Mouse (Mus musculus) midbrain, embryonic 12.5 days (tissue): ENCODE measurements around the gene Zfp600. TPM values are rescaled to one million over a fixed set of nuclear protein-coding genes. Genes with fewer than 3 reads are reported as not detected.
"Not testable (repeated sequence)": the region's sequence is repeated elsewhere in the genome, so short reads cannot be mapped to it uniquely, and the experiment has no call there.

Experiments used
- ATAC-seq: fragments of 200-750 bp; cut with Nextera tagmentation; 2 replicates; pipeline ENCODE4 v1.8.0; 2017; ENCODE audit warnings: low read depth, moderate TSS enrichment, moderate library complexity; ENCODE audit not compliant: low FRiP score
- H3K27ac ChIP-seq: fragments of 300-500 bp; sonication (generic); replicated peaks from 2 replicates; pipeline ENCODE4 v1.5.1; 2016; ENCODE audit warnings: mild to moderate bottlenecking
- H3K27me3 ChIP-seq: fragments of 300-500 bp; sonication (generic); 2 replicates; pipeline ENCODE4 v1.6.1; 2016; ENCODE audit warnings: mild to moderate bottlenecking
- H3K36me3 ChIP-seq: fragments of 300-500 bp; sonication (generic); 2 replicates; pipeline ENCODE4 v1.6.1; 2016
- H3K4me1 ChIP-seq: fragments of 300-500 bp; sonication (generic); 2 replicates; pipeline ENCODE4 v1.6.1; 2016
- H3K4me2 ChIP-seq: fragments of 300-500 bp; sonication (generic); replicated peaks from 2 replicates; pipeline ENCODE4 v1.6.1; 2016; ENCODE audit warnings: mild to moderate bottlenecking, moderate library complexity
- H3K4me3 ChIP-seq: fragments of 300-500 bp; sonication (generic); 2 replicates; pipeline ENCODE4 v1.5.1; 2016; ENCODE audit warnings: mild to moderate bottlenecking
- H3K9ac ChIP-seq: fragments of 300-500 bp; sonication (generic); replicated peaks from 2 replicates; pipeline ENCODE4 v1.6.1; 2016; ENCODE audit warnings: mild to moderate bottlenecking, moderate library complexity
- H3K9me3 ChIP-seq: fragments of 300-500 bp; sonication (generic); 2 replicates; pipeline ENCODE4 v1.6.1; 2016; ENCODE audit warnings: mild to moderate bottlenecking
- WGBS: fragments of 180-500 bp; shearing (Covaris S2); methylation state at CpG from one replicate; pipeline ENCODE4 v1.1.7; 2016; 5-methylcytosine and 5-hydroxymethylcytosine counted together
- polyA plus RNA-seq: library from polyadenylated mRNA; unstranded; fragments of >200 nt; fragmentation: Nextera tagmentation; extraction: Ambion mirVana; gene quantifications from 2 replicates; pipeline ENCODE4 v1.2.1, GENCODE M21; 2016

The Zfp600 gene
- polyA plus RNA-seq, result not detected in 2 replicates

- no CpG with 5 or more reads among the region's 6 CpGs for WGBS
These were observed at the start of gene Zfp600 for GRCm38 (mm10) chr4:146156524-146156923. TSS of gene Zfp600 (plus strand) at chr4:146156824.

GRCm38 (mm10) chr4:146162893-146163292 lies 6.3 kb downstream of the Zfp600 start:
- H3K4me1 ChIP-seq, H3K4me2 ChIP-seq, H3K4me3 ChIP-seq, ATAC-seq, H3K9ac ChIP-seq, H3K36me3 ChIP-seq, H3K27ac ChIP-seq, H3K27me3 ChIP-seq: not testable (repeated sequence)
- H3K9me3 ChIP-seq, result peaks cover 11% of the 10 kb centered on the region
- 75% methylated on average over 3 of the region's 4 CpGs for WGBS

More at GRCm38 (mm10) chr4:146156524-146156923, at the start of gene Zfp600:
- not testable (repeated sequence) for H3K36me3 ChIP-seq, H3K9ac ChIP-seq, H3K4me1 ChIP-seq, H3K9me3 ChIP-seq, H3K27me3 ChIP-seq, ATAC-seq, H3K27ac ChIP-seq, H3K4me2 ChIP-seq, H3K4me3 ChIP-seq

- H3K4me3 ChIP-seq, H3K9ac ChIP-seq, H3K4me1 ChIP-seq, H3K27ac ChIP-seq, H3K4me2 ChIP-seq, H3K36me3 ChIP-seq, H3K27me3 ChIP-seq: not testable (repeated sequence)
- peak; percentile 69 for ATAC-seq
- peaks cover 18% of the 10 kb centered on the region for H3K9me3 ChIP-seq
- 78% methylated on average over 3 of the region's 3 CpGs for WGBS
These were observed 10.7 kb downstream of the Zfp600 start for GRCm38 (mm10) chr4:146167202-146167832.

GRCm38 (mm10) chr4:146167879-146168532 lies 11.4 kb downstream of the Zfp600 start:
- not testable (repeated sequence) for H3K9ac ChIP-seq, H3K36me3 ChIP-seq, H3K4me3 ChIP-seq, H3K4me2 ChIP-seq, H3K4me1 ChIP-seq, H3K27ac ChIP-seq, H3K27me3 ChIP-seq
- peak; percentile 72 for ATAC-seq
- 82% methylated on average over 10 of the region's 10 CpGs for WGBS
- peaks cover 18% of the 10 kb centered on the region for H3K9me3 ChIP-seq

GRCm38 (mm10) chr4:146168730-146169215 lies 12.1 kb downstream of the Zfp600 start:
- peak; percentile 76 for ATAC-seq
- not testable (repeated sequence) for H3K4me3 ChIP-seq, H3K4me1 ChIP-seq, H3K36me3 ChIP-seq, H3K27ac ChIP-seq, H3K4me2 ChIP-seq, H3K27me3 ChIP-seq, H3K9ac ChIP-seq
- peaks cover 25% of the 10 kb centered on the region for H3K9me3 ChIP-seq
- no CpG with 5 or more reads among the region's 2 CpGs for WGBS

DNA sequence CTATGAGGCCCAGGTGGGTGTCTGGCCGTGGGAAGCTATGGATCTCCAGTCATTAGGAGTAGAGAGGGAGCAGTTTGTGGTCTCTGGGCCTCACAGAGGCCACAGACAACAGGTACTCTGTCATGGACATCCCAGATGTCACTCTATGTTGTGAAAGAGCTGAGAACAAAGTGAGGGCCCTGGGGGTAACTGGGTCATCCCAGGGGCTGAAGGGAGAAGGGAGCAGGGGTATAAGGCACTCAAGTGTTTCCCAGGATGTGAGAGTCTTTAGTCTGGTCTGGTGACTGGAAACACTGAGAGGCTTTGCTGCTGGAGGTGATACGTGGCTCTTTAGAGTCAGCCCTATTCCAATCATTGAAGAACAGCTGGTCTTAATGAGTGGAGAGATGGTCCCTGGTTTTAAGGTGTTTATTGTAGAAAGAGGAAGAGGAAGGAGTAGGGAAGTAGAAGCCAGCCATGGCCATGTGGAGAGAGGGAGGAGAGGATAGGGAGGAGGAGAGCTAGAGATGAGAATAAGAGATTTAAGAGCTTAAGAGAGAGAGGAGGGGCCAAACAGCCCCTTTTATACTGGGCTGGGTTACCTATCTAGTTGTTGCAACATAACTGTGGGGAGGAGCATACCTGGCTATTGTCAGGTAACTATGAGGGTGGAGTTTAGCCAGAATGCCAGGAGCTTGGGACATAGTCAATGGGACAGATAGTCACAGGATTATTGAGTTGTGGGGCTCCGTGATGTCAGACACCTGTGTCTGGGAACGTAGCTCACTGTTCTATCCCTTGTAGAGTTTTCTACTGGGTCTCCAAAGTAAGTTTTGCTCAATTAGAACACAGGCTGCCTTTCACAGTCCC lies 17.0 kb downstream of the Zfp600 start:
- H3K4me2 ChIP-seq, H3K4me3 ChIP-seq, H3K27ac ChIP-seq, H3K27me3 ChIP-seq, H3K36me3 ChIP-seq, H3K9ac ChIP-seq, H3K4me1 ChIP-seq: not testable (repeated sequence)
- ATAC-seq, result peak; percentile 82
- H3K9me3 ChIP-seq, result peaks cover 16% of the 10 kb centered on the region
- WGBS, result 66% methylated on average over 4 of the region's 4 CpGs

DNA sequence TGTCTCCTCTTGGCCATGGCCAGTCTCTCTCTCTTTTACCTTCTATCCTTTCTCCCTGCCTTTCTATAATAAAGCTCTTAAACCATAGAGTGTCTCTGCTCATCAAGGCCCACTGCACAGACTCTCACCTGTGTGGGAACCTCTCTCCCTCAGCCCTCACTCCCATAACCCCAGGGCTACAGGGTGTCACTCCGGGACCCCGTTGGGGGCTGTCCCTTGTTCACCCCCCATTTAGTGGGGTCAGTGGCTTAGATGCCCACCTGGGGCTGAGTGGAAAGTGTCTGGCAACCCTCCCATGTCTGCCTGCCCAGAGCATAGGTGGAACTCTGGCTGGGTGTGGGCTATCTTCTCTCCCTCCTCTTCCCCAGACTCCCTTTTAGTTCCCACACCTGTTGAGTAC lies 47.7 kb downstream of the Zfp600 start:
- H3K4me3 ChIP-seq, H3K27me3 ChIP-seq, H3K4me2 ChIP-seq, H3K9ac ChIP-seq, H3K36me3 ChIP-seq, ATAC-seq, H3K9me3 ChIP-seq, H3K4me1 ChIP-seq, H3K27ac ChIP-seq: not testable (repeated sequence)
- 87% methylated on average over 2 of the region's 2 CpGs for WGBS

DNA sequence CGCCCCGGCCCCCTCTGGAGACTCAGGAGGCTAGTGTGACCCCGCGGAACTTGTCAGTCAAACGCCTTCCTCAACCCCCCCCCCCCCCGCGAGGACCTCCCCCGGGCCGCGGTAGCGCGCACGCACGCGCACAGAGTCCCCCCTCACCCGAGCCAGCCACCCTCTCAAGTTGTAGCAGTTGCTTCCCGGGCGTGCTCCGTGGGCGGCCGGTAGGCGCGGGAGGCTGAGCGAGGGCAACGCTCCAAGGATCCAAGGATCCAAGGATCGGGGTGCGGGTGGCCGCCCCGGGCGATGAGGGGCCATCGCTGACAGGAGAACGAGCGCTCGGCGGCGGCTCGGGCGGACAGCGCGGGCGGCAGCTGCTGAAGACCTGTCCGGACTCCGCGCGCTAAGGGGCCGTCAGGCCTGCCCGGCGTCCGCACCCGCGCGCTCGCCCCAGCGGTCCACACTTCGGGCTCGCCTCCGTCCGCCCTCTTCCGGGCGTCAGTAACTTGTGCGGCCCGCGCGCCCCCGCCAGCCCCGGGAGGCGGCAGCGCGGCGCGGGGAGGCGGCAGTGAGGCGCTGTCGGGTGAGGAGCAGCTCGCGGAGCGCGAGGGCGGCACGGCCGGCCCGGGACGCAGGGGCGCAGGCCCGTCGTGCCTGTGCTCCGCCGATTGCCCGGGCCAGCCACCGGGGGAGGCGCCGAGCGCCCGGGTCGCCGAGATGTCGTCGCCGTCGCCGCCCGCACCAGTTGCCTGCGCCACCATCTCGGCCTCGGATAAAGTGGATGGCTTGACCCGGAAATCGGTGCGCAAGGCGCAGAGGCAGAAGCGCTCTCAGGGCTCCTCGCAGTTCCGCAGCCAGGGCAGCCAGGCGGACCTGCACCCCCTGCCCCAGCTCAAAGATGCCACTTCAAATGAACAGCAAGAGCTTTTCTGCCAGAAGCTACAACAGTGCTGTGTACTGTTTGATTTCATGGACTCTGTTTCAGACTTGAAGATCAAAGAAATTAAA lies 82.9 kb downstream of the Zfp600 start:
- not testable (repeated sequence) for H3K27ac ChIP-seq, H3K36me3 ChIP-seq, H3K9ac ChIP-seq, H3K4me1 ChIP-seq, H3K4me3 ChIP-seq, H3K9me3 ChIP-seq, H3K4me2 ChIP-seq, H3K27me3 ChIP-seq
- ATAC-seq, result peak; percentile 84
- 2% methylated on average over 30 of the region's 113 CpGs for WGBS

DNA sequence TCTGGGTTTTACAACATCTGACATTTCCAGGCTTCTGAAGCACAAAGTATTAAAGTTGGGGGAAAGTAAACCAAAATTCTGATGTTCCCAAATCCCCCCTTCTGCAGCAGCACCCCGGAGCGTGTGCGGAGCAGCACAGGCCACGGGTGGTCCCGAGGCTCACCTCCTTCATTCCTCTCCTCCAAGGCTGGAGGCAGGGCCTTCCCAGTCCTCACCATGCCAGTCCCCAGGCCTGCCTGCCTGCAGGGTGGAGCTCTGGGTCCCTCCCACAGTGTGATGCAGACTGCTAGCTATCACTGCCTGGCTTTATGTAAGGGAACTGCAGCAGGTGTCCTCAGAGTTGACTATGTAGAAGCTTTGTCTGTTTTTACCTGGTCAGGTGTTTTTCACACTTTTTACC lies 85.5 kb downstream of the Zfp600 start:
- not testable (repeated sequence) for H3K36me3 ChIP-seq, H3K9ac ChIP-seq, H3K9me3 ChIP-seq, ATAC-seq, H3K4me1 ChIP-seq, H3K27ac ChIP-seq, H3K4me2 ChIP-seq, H3K27me3 ChIP-seq, H3K4me3 ChIP-seq
- 64% methylated on average over 5 of the region's 5 CpGs for WGBS
